Mouse (Mus musculus) mesoderm, embryonic 11.5 days (tissue): ENCODE measurements at regions not wholly inside any gene's neighbourhood (a gene's known extent, or its start where the extent isn't known, plus 50 kb on each side); places are given as distances from the start of the nearest gene placed in this dataset.

Experiments
- DNase-seq: peaks from one replicate; pipeline ENCODE4 v3.0.0-alpha.2; 2012; ENCODE audit warnings: low read depth, low spot score

- no peak for DNase-seq
Measured at GRCm38 (mm10) chr17:22795213-22795612, 71.7 kb downstream of the Zfp945 start.

GRCm38 (mm10) chr17:22784481-22784880, 82.5 kb downstream of the Zfp945 start:
- no peak for DNase-seq

DNA sequence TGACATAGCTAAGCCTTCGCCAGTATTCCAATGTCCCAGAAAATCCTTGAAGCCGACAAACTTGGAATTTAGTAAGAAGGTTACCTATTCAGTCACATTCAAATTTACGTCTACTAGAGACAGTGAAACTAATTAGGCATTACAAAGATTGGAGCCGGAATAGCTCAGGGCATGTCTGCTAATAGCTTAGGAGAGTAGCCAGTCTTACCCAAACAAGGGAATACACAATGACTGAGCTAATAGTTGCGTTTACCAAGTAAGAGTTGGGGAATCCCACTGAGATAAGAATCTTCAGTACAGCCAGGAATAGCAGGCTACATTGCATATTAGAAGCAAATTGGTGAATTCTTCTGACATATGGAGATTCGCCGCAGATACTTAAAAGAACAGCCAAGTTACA, 121.2 kb downstream of the Zfp945 start:
- no peak for DNase-seq

- DNase-seq: peak; percentile 86
Measured at GRCm38 (mm10) chr17:22739581-22740178, 127.3 kb downstream of the Zfp945 start.

- DNase-seq: no peak
Measured at GRCm38 (mm10) chr17:22739173-22739572, 127.8 kb downstream of the Zfp945 start.

DNA sequence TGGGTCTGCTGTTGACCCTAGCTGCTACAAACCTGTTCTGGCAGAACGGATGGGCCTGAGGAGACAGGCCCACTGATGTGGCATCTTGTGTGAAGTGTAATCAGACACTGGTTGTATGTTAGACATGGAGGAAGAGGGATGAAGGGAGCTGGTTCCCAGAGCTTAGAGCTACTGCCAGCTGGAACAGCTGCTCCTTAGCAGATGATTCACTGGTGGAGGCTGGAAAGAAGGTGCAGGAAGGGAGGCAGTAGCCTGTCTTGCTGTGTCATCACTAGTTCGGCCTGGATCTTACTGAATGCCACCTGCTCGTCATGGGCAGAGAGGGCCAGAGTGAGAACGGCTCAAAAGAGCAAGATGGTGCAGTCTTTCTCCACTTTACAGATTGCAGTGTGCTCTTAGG, 130.6 kb downstream of the Zfp945 start:
- no peak for DNase-seq
